Mouse (Mus musculus) lung, adult 2 months (tissue): Measurements from ENCODE around the gene Foxb2.

ENCODE experiments used
- CTCF ChIP-seq: fragments of 200-500 bp; IDR thresholded peaks from 2 replicates; pipeline ENCODE4 v1.5.1; 2011; ENCODE audit warnings: mild to moderate bottlenecking, low read length, control low read depth; ENCODE audit not compliant: insufficient read depth
- POLR2A ChIP-seq: fragments of 200-500 bp; IDR thresholded peaks from 2 replicates; pipeline ENCODE4 v1.6.1; 2011; ENCODE audit warnings: low read depth, mild to moderate bottlenecking, control low read depth, low read length, borderline replicate concordance; ENCODE audit errors: extremely low read depth

DNA sequence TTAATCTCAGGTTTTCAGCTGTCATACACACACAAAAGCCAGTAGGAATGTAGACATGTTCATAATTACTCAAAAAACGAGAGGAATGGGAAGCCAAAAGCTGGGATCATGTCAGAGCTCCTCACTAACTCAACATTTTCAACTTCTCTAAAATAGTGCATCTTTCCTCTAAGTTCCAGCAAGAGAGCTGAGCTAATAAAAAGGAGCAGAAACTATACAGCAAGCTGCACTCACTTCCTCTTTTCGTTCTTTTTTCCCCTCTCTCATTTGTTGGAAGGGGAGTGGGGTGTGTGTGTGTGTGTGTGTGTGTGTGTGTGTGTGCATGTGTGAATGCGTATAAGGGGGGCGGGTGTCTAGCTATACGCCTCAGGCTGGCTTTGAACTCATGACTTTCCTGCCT lies 45.9 kb downstream of the Foxb2 start:
- TF ChIP-seq POLR2A, result no peak
- TF ChIP-seq CTCF, result no peak
